20 mouse cellular contexts compared by ENCODE assay signal in genomic region chr11:102117386-102117785, GRCm38 (mm10). TPM values are rescaled to one million over a fixed set of nuclear protein-coding genes. Genes with fewer than 3 reads are reported as not detected.
"Had no signal": no experiment of that assay in that cellular context is flagged by ENCODE, and none has a peak within 500 bp of the region (broad histone marks: within the 10 kb centered on the region; RNA-seq: fewer than 3 reads in every experiment).

No protein-coding gene starts in this region.

- H3K4me2 ChIP-seq: neural tube, embryonic 12.5 days had no signal

- H3K4me3 ChIP-seq: left cerebral cortex, adult 2 months; limb, embryonic 10.5 days; neural tube, embryonic 12.5 days had no signal

- DNase-seq: kidney, adult 8-10 months; kidney, postnatal 36 days; lung, adult 2 months; lung, postnatal 36 days; midbrain, embryonic 14.5 days; right cerebral cortex, postnatal 4 days; spleen, adult 18-20 months had no signal

- H3K27ac ChIP-seq: kidney, postnatal 0 days; left cerebral cortex, adult 2 months; limb, embryonic 10.5 days; neural tube, embryonic 12.5 days had no signal

- H3K9ac ChIP-seq: neural tube, embryonic 12.5 days had no signal

- H3K4me1 ChIP-seq: limb, embryonic 10.5 days; neural tube, embryonic 12.5 days had no signal

- ATAC-seq: intestine, embryonic 16.5 days; lung, postnatal 0 days had no signal

- H3K9me3 ChIP-seq: limb, embryonic 10.5 days; neural tube, embryonic 12.5 days had no signal

- H3K36me3 ChIP-seq: limb, embryonic 10.5 days; neural tube, embryonic 12.5 days had no signal

RNA-seq across cellular contexts. Expression of gene Pyy, which starts 9.8 kb away (rescaled TPM):
- total RNA-seq: layer of hippocampus, adult 18-20 months; layer of hippocampus, postnatal 25 days; left cerebral cortex, adult 2 months; left cerebral cortex, postnatal 14 days; megakaryocyte progenitor cell, adult 5-6 weeks; monocyte, adult 5-6 weeks; neutrophil, adult 5-6 weeks had no signal
- polyA plus RNA-seq: kidney, postnatal 0 days; limb, embryonic 10.5 days; limb, embryonic 14.5 days; lung, adult 2 months; lung, postnatal 0 days; midbrain, embryonic 14.5 days; neural tube, embryonic 12.5 days had no signal

RNA-seq across cellular contexts. Expression of gene Ppy, which starts 16.3 kb away (rescaled TPM):
- total RNA-seq: layer of hippocampus, adult 18-20 months; layer of hippocampus, postnatal 25 days; left cerebral cortex, adult 2 months; left cerebral cortex, postnatal 14 days; megakaryocyte progenitor cell, adult 5-6 weeks; monocyte, adult 5-6 weeks; neutrophil, adult 5-6 weeks had no signal
- polyA plus RNA-seq: kidney, postnatal 0 days; limb, embryonic 10.5 days; limb, embryonic 14.5 days; midbrain, embryonic 14.5 days; neural tube, embryonic 12.5 days had no signal

RNA-seq across cellular contexts. Expression of gene Nags, which starts 27.9 kb away (rescaled TPM):
- total RNA-seq: layer of hippocampus, adult 18-20 months; layer of hippocampus, postnatal 25 days; left cerebral cortex, postnatal 14 days; monocyte, adult 5-6 weeks; neutrophil, adult 5-6 weeks had no signal
- polyA plus RNA-seq: kidney, postnatal 0 days; neural tube, embryonic 12.5 days had no signal

RNA-seq across cellular contexts. Expression of gene Mpp2, which starts 29.1 kb away (rescaled TPM):
- total RNA-seq: monocyte, adult 5-6 weeks; neutrophil, adult 5-6 weeks had no signal
